Mouse (Mus musculus): ENCODE measurements around the gene Zmynd12.

- TF ChIP-seq CTCF (IDR thresholded peaks at IDR 0.05) (no peak), POLR2A (IDR thresholded peaks at IDR 0.05; ENCODE audit: insufficient read depth, low read depth, low read length) (no peak), EP300 (IDR thresholded peaks at IDR 0.05; ENCODE audit: insufficient read depth, low read depth, low read length) (no peak)
Measured at GRCm38 (mm10) chr4:119492291-119492932, 69.8 kb downstream of the Zmynd12 start, which contains the start of gene Rimkla.

All from heart, adult 2 months (tissue).